Mouse (Mus musculus) limb, embryonic 12.5 days (tissue): ENCODE results near the gene Sgms1. TPM values are rescaled to one million over a fixed set of nuclear protein-coding genes. Genes with fewer than 3 reads are reported as not detected.

Experiments used
- ATAC-seq: fragments of 200-750 bp; cut with Nextera tagmentation; 2 replicates; pipeline ENCODE4 v1.8.0; 2017; ENCODE audit warnings: low read depth, moderate TSS enrichment; ENCODE audit not compliant: insufficient number of reproducible peaks, insufficient read depth, low FRiP score, low TSS enrichment
- H3K27ac ChIP-seq: fragments of 300-500 bp; sonication (generic); 2 replicates; pipeline ENCODE4 v1.5.1; 2016; ENCODE audit warnings: mild to moderate bottlenecking, moderate library complexity
- H3K27me3 ChIP-seq: fragments of 300-500 bp; sonication (generic); 2 replicates; pipeline ENCODE4 v1.6.1; 2016; ENCODE audit warnings: mild to moderate bottlenecking, moderate library complexity
- H3K36me3 ChIP-seq: fragments of 300-500 bp; sonication (generic); 2 replicates; pipeline ENCODE4 v1.6.1; 2016; ENCODE audit warnings: mild to moderate bottlenecking, moderate library complexity
- H3K4me1 ChIP-seq: fragments of 300-500 bp; sonication (generic); replicated peaks from 2 replicates; pipeline ENCODE4 v1.6.1; 2016
- H3K4me2 ChIP-seq: fragments of 300-500 bp; sonication (generic); 2 replicates; pipeline ENCODE4 v1.6.1; 2016; ENCODE audit warnings: mild to moderate bottlenecking, moderate library complexity
- H3K4me3 ChIP-seq: fragments of 300-500 bp; sonication (generic); replicated peaks from 2 replicates; pipeline ENCODE4 v1.5.1; 2016; ENCODE audit warnings: mild to moderate bottlenecking
- H3K9ac ChIP-seq: fragments of 300-500 bp; sonication (generic); replicated peaks from 2 replicates; pipeline ENCODE4 v1.6.1; 2016; ENCODE audit warnings: mild to moderate bottlenecking, moderate library complexity
- H3K9me3 ChIP-seq: fragments of 300-500 bp; sonication (generic); 2 replicates; pipeline ENCODE4 v1.6.1; 2016; ENCODE audit warnings: mild to moderate bottlenecking, moderate library complexity
- WGBS: fragments of 180-500 bp; shearing (Covaris S2); methylation state at CpG from one replicate; pipeline ENCODE4 v1.1.7; 2016; 5-methylcytosine and 5-hydroxymethylcytosine counted together
- polyA plus RNA-seq: library from polyadenylated mRNA; unstranded; fragments of >200 nt; fragmentation: Nextera tagmentation; extraction: Ambion mirVana; gene quantifications from 2 replicates; pipeline ENCODE4 v1.2.1, GENCODE M21; 2016

The Sgms1 gene
- polyA plus RNA-seq, 1 experiment from 2014 or later: 21.6 TPM

DNA sequence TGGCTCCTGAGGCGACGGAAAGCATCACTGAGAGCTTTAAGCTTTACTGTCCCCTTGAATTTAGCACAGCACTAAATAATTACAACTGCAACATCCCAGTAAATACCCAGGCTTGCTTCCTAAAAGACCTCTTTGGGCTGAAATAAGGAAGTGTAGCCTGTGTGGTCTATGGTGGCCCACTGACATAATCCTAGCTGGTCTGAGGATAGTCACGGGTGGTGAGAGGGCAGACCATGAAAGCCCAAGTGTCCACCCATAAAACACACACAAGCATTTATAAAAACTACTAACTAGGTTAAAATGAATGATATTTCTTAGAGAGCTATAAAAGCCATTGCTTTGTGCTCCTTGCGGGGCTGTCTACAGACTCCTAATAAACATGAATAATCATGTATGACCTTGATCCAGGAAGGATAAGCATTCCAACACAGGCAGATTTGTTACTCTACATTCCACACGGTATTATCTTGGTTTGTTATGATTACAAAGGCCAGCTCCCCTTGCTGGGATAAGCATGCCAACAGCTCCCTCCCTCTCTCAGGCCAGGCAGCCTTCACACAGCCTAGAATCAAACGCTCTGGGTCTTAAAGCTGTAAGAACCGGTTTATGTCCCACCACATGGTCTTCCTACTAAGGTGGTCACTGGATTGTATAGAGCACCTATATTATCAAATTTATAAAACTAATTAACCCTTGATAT lies 40.4 kb downstream of the Sgms1 start:
- WGBS: 55% methylated on average over 7 of the region's 7 CpGs
- H3K4me1 ChIP-seq: peaks cover 34% of the 10 kb centered on the region
- no peaks in the 10 kb centered on the region; the same call in 1 of the 2 replicates for H3K27me3 ChIP-seq
- ATAC-seq: no peak
- H3K9ac ChIP-seq: no peak overlapping the region
- H3K9me3 ChIP-seq: no peaks in the 10 kb centered on the region
- no peaks in the 10 kb centered on the region for H3K36me3 ChIP-seq
- no peak overlapping the region for H3K27ac ChIP-seq
- no peak overlapping the region for H3K4me2 ChIP-seq
- no peak overlapping the region for H3K4me3 ChIP-seq

DNA sequence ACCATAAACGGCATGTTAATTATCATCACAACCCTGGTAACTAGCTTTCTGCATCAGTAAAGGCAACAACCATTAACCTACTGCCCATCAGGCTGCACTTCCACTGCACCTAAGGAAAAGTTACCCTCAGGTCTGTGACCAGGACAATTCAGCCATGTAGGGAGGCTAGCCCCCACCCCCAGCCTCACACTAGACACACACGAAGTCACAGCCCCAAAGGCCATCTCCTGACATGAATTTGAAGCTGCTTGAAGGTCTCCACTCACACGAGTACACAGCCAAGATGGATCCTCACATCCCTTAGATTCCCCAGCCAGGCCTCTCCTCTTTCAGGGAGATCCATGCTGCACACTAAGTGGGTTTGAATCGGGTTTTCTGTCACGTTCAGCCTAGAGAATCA lies 42.0 kb downstream of the Sgms1 start:
- Histone ChIP-seq H3K4me3 (no peak overlapping the region), H3K4me1 (peaks cover 45% of the 10 kb centered on the region), H3K36me3 (no peaks in the 10 kb centered on the region), H3K4me2 (no peak overlapping the region), H3K9me3 (no peaks in the 10 kb centered on the region), H3K9ac (no peak overlapping the region), H3K27ac (no peak overlapping the region), H3K27me3 (no peaks in the 10 kb centered on the region; the same call in 1 of the 2 replicates)
- WGBS: 87% methylated on average over 5 of the region's 5 CpGs
- no peak for ATAC-seq

DNA sequence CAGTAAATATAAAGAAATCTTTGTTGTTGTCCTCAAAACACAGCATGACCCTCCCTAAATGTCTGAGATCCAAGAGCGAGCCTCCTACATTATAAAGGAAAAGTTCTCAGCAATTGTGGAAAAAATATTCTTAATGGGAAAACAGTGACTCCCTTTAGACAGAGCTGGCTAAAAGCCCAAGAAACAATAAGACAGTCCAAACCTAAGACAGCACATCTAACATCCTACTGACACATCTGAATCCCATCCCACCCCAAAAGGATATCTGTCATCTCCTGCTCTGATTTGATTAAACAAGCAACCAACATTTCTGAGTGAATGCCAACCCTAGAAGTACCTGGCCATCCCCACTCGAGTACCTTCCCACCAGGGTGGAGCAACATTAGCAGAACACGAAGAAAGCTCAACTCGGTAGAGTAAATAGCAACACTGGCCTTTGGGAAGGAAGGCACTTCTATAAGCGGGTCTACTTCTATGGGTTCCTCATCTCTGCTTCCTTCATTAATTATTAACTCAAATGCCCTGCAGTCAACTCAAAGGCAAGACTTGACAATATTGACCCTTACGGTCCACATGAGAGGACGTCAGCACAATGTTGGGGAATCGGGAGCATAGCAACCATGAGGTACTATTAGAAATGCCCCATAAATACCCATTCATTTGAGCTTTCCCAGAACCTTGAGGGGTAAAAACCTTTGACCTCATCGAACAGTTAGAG lies 42.7 kb downstream of the Sgms1 start:
- Histone ChIP-seq H3K9ac (no peak overlapping the region), H3K4me3 (no peak overlapping the region), H3K27ac (peak overlapping the region; percentile 82), H3K36me3 (no peaks in the 10 kb centered on the region), H3K4me1 (peaks cover 52% of the 10 kb centered on the region), H3K27me3 (no peaks in the 10 kb centered on the region; the same call in 1 of the 2 replicates), H3K9me3 (no peaks in the 10 kb centered on the region), H3K4me2 (no peak overlapping the region)
- ATAC-seq: no peak
- 89% methylated on average over 9 of the region's 9 CpGs for WGBS

DNA sequence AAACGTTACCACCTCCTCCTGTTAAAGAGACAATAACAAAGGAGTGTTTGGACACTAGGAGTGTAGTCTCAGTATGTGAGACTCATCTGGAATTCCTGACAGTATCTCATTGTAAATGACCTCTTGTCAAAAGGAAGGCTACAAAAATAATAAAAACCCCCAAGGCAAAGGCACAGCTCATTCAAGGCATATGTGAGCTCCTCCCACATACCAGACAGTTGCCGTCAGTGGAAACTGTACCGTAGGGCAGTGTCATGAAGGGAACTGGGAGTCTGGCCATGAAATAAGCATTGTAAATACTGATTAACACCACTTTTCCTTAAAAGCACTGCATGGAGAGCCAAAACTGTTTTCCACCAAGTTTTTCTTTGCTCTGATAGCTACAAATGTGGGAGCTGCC lies 43.3 kb downstream of the Sgms1 start:
- Histone ChIP-seq H3K4me1 (peaks cover 54% of the 10 kb centered on the region), H3K4me3 (no peak overlapping the region), H3K9ac (no peak overlapping the region), H3K9me3 (no peaks in the 10 kb centered on the region), H3K27me3 (no peaks in the 10 kb centered on the region; the same call in 1 of the 2 replicates), H3K36me3 (no peaks in the 10 kb centered on the region), H3K27ac (peak overlapping the region; percentile 82), H3K4me2 (no peak overlapping the region)
- WGBS: 18% methylated on average over 3 of the region's 3 CpGs
- peak; percentile 60; the same call in 1 of the 2 replicates for ATAC-seq

DNA sequence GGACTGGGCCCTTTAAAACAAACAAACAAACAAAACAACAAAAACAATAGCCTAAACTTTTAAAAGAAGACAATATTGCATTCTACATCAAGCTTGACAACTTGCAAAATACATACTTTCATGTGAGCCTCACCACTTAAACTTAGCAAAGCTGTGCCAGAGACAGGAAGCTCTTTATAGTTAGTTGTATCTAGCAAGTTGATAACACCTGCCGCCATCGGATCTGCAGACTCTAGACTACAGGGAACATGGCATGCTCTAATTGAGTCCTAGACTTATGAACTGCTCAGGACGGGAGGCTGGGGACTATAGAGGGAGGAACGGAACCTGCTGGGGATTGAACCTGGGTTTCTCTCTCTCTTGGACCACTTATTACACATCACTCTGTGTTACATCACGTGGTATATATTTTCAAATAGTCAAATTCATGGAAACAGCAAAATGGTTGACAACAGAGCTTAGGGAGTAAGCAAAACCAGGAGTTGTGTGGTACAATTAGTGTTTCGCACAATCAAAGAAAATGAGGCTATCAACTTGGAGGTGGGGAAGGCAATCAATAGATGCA lies 44.3 kb downstream of the Sgms1 start:
- ATAC-seq: no peak
- no peaks in the 10 kb centered on the region for H3K36me3 ChIP-seq
- H3K27me3 ChIP-seq: no peaks in the 10 kb centered on the region; the same call in 1 of the 2 replicates
- no peak overlapping the region for H3K9ac ChIP-seq
- WGBS: 62% methylated on average over 6 of the region's 6 CpGs
- H3K9me3 ChIP-seq: no peaks in the 10 kb centered on the region
- no peak overlapping the region for H3K4me2 ChIP-seq
- no peak overlapping the region for H3K27ac ChIP-seq
- no peak overlapping the region for H3K4me3 ChIP-seq
- H3K4me1 ChIP-seq: peaks cover 54% of the 10 kb centered on the region

DNA sequence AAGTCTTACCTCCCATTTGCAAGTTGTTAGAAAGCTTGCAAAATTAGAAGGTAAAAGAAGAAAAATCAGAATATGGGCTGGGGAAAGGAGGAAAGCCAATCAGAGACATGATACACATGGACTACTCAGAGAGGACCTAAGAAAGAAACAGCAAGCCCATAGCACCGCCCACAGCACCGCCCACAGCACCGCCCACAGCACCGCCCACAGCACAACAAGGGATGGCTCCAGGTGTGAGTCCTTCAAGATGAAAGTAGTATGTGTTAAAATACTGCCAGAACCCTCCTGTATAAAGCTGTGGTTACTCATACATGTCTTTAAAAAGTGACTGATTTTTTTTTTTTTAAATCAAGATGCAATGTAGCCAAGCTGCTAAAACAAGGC lies 44.8 kb downstream of the Sgms1 start:
- WGBS: 10% methylated on average over 4 of the region's 4 CpGs
- no peak; the same call in 1 of the 2 replicates for ATAC-seq
- Histone ChIP-seq H3K9me3 (no peaks in the 10 kb centered on the region), H3K27ac (no peak overlapping the region), H3K4me1 (peaks cover 54% of the 10 kb centered on the region), H3K4me3 (no peak overlapping the region), H3K36me3 (no peaks in the 10 kb centered on the region), H3K4me2 (no peak overlapping the region), H3K27me3 (no peaks in the 10 kb centered on the region; the same call in 1 of the 2 replicates), H3K9ac (no peak overlapping the region)

DNA sequence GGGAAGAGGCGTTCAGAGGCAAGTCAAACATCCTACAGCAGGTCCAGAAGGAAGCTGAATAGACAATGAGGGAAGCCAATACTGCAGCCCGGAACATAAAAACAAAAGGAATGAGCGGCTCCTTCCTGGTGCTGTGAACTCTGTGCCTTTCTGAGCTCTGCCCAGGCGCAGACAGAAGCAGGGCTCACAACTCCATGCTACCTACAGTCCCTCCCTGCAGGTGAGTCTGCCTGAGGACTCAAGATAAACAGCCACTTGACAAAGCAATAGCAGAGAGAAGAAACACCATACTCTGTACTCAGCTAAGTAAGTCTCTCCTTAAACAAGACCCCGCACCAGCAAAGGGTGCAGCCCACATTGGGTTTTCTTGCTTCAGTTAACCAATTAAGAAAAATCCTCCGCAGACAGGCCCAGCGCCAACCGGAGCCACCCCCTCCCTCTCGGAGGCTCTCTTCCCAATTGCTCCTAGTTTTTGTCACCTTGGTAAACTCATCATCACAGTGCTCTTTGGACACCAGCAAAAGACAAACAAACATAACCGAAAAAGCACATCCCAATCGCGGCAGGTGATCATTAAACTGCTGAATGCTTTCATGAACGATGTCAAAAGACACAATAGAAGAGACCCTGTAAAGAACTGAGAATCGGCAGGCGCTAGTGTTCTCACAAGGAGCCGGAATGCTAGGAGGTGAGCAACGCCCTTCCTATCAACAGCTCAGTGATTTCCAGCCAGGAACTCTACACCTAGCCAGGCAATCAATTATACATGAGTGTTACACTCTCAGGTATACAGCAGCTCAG lies 45.4 kb downstream of the Sgms1 start:
- Histone ChIP-seq H3K27ac (no peak overlapping the region; the same call in 1 of the 2 replicates), H3K27me3 (no peaks in the 10 kb centered on the region; the same call in 1 of the 2 replicates), H3K36me3 (no peaks in the 10 kb centered on the region), H3K4me3 (no peak overlapping the region), H3K4me1 (peaks cover 52% of the 10 kb centered on the region), H3K9me3 (no peaks in the 10 kb centered on the region), H3K4me2 (peak overlapping the region; percentile 6), H3K9ac (no peak overlapping the region)
- no peak for ATAC-seq
- 11% methylated on average over 17 of the region's 17 CpGs for WGBS

DNA sequence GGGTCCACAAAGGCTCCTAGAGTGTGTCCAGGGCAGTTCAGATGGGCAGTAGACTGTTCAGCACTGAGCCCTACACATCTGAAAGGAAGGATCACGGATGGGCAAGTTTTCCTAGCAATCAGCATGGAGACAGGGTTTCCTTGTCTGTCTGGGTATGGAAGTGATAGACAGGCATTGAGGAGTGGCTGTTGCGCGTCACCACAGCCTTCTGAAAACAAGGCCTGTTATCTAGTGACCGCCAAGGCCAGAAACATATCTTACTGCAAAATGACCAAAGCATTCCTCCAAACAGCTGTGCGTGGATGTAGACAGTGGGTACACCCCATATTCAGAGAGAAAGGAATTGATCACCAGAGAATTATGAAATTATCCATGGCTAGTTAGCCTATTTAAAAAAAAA lies 47.1 kb downstream of the Sgms1 start:
- H3K9me3 ChIP-seq: no peaks in the 10 kb centered on the region
- H3K27ac ChIP-seq: no peak overlapping the region
- H3K4me2 ChIP-seq: no peak overlapping the region
- H3K9ac ChIP-seq: no peak overlapping the region
- H3K36me3 ChIP-seq: no peaks in the 10 kb centered on the region
- ATAC-seq: no peak
- H3K27me3 ChIP-seq: no peaks in the 10 kb centered on the region
- no peak overlapping the region for H3K4me3 ChIP-seq
- H3K4me1 ChIP-seq: peaks cover 59% of the 10 kb centered on the region
- WGBS: 81% methylated on average over 5 of the region's 5 CpGs

DNA sequence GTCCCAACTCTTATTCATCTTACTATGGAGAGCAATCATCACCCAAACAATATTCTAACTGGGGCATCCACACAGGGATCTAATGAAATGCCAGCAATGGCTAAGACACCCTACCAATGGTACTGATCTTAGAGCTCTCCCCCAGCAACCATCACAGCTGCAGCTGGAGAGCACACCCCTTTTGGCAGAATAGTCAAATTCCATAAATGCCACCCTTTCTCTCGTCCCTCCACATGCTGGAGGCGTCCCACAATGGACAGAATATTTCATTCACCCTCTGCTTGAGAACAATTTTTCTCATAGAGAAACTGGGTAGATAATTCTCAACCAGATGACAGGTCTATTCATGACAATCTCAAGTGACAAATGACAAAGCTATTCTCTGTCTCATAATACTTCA lies 48.4 kb downstream of the Sgms1 start:
- ATAC-seq: no peak
- peaks cover 52% of the 10 kb centered on the region for H3K4me1 ChIP-seq
- H3K4me3 ChIP-seq: no peak overlapping the region
- no peak overlapping the region for H3K27ac ChIP-seq
- no peak overlapping the region for H3K4me2 ChIP-seq
- no peaks in the 10 kb centered on the region for H3K27me3 ChIP-seq
- WGBS: 65% methylated on average over 2 of the region's 2 CpGs
- H3K36me3 ChIP-seq: no peaks in the 10 kb centered on the region
- no peak overlapping the region for H3K9ac ChIP-seq
- no peaks in the 10 kb centered on the region for H3K9me3 ChIP-seq

DNA sequence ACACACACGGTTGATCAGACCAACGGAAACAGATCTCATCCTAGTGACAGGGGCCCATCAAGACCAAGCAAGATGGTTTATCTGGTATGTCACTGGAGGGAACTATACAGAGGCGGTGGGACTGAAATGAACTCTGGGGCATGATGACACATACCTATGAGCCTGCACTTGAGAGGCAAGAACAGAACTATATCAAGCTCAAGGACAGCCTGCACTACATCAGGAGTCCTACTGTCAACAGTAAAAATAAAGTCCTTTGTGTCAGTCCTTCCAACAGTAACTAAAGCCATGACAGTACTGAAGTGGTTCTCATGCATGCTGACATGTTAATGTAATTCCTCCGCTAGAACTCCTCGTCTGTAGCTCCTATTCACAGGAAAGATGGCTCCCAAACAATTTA lies 49.3 kb downstream of the Sgms1 start:
- H3K9me3 ChIP-seq: no peaks in the 10 kb centered on the region
- H3K4me3 ChIP-seq: no peak overlapping the region
- H3K27me3 ChIP-seq: no peaks in the 10 kb centered on the region
- no peak for ATAC-seq
- no peaks in the 10 kb centered on the region for H3K36me3 ChIP-seq
- no peak overlapping the region for H3K9ac ChIP-seq
- no peak overlapping the region for H3K4me2 ChIP-seq
- H3K27ac ChIP-seq: no peak overlapping the region
- 91% methylated on average over 5 of the region's 5 CpGs for WGBS
- peaks cover 43% of the 10 kb centered on the region for H3K4me1 ChIP-seq

DNA sequence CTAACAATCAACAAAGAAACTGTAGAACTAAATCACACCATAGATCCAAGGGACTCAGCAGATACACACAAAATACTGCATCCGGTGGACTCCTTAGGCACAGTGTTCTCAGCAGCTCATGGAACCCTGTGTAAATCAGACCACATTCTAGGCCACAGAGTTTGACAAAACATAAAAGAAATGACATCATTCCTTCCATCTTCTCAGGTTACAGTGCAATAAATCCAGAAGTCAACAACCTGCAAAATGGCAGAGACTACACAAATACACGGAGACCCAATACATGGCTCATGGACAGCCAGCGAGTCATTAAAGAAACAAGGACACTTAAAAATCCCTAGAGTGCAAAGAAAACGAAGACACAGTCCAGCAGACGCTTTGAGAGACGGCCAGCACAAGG lies 51.8 kb downstream of the Sgms1 start:
- ATAC-seq: no peak
- H3K4me1 ChIP-seq: peaks cover 26% of the 10 kb centered on the region
- H3K4me2 ChIP-seq: no peak overlapping the region
- no peaks in the 10 kb centered on the region for H3K27me3 ChIP-seq
- peak overlapping the region; percentile 56; the same call in 1 of the 2 replicates for H3K27ac ChIP-seq
- no peak overlapping the region for H3K4me3 ChIP-seq
- no peak overlapping the region for H3K9ac ChIP-seq
- H3K9me3 ChIP-seq: no peaks in the 10 kb centered on the region
- WGBS: 32% methylated on average over 6 of the region's 6 CpGs
- H3K36me3 ChIP-seq: no peaks in the 10 kb centered on the region
